Mouse (Mus musculus) CH12.LX (cell line): ENCODE results near the gene Stard13. TPM values are rescaled to one million over a fixed set of nuclear protein-coding genes. Genes with fewer than 3 reads are reported as not detected.

Experiments used
- DNase-seq: peaks from one replicate; pipeline ENCODE4 v3.0.0-alpha.2; 2013; ENCODE audit errors: extremely low read depth
- H3K27ac ChIP-seq: 2 replicates; pipeline ENCODE4 v1.5.1; 2012; ENCODE audit warnings: low read depth, mild to moderate bottlenecking, control low read depth, moderate library complexity; ENCODE audit not compliant: insufficient read depth
- H3K27me3 ChIP-seq: replicated peaks from 2 replicates; pipeline ENCODE3; 2012; ENCODE audit warnings: inconsistent platforms
- H3K36me3 ChIP-seq, 2 experiments: replicated peaks in 1 of 2; 2 replicates each; pipeline versions ENCODE3 to v1.6.1; 2012; ENCODE audit warnings: inconsistent platforms in 1 of 2, low read length in 1 of 2, mild to moderate bottlenecking in 1 of 2, mixed read lengths in 1 of 2, moderate library complexity in 1 of 2; ENCODE audit not compliant: control insufficient read depth in 1 of 2, insufficient read depth in 1 of 2
- H3K4me1 ChIP-seq, 2 experiments: 2 replicates each; pipeline ENCODE4 v1.6.1; 2012; ENCODE audit warnings: inconsistent platforms in 1 of 2, moderate library complexity in 1 of 2; ENCODE audit not compliant: insufficient read depth in 2 of 2, control insufficient read depth in 1 of 2
- H3K4me2 ChIP-seq: 2 replicates; pipeline ENCODE4 v1.6.1; 2012; ENCODE audit warnings: low read depth, mild to moderate bottlenecking, control low read depth; ENCODE audit not compliant: poor library complexity, insufficient read depth, severe bottlenecking
- H3K4me3 ChIP-seq, 3 experiments: fragments of 150-350 bp in 1 of 3; sonication (generic) in 1 of 3; replicated peaks in 1 of 3; 2 replicates each; pipeline versions ENCODE3 to v1.5.1; 2011 to 2012; ENCODE audit warnings: low read depth in 2 of 3, low read length in 2 of 3, mild to moderate bottlenecking in 2 of 3, moderate library complexity in 2 of 3, control low read depth in 1 of 3, improper control_type of control experiment in 1 of 3, inconsistent platforms in 1 of 3, mixed read lengths in 1 of 3; ENCODE audit not compliant: poor library complexity in 1 of 3
- H3K79me2 ChIP-seq: replicated peaks from 2 replicates; pipeline ENCODE4 v1.6.1; 2012; ENCODE audit warnings: mild to moderate bottlenecking, moderate library complexity; ENCODE audit not compliant: control insufficient read depth, poor library complexity, insufficient read depth, severe bottlenecking; ENCODE audit errors: extremely low read depth
- H3K9ac ChIP-seq: 2 replicates; pipeline ENCODE4 v1.6.1; 2012; ENCODE audit warnings: low read depth, mild to moderate bottlenecking, control low read depth, moderate library complexity; ENCODE audit not compliant: insufficient read depth
- H3K9me3 ChIP-seq: replicated peaks from 2 replicates; pipeline ENCODE3; 2012; ENCODE audit warnings: low read length, inconsistent platforms, mixed read lengths
- BHLHE40 ChIP-seq: IDR thresholded peaks from 2 replicates; pipeline ENCODE4 v1.6.1; 2011; ENCODE audit warnings: mild to moderate bottlenecking, low read depth, low read length, improper control_type of control experiment
- CHD1 ChIP-seq: IDR thresholded peaks from 2 replicates; pipeline ENCODE4 v1.6.1; 2012; ENCODE audit warnings: low read depth, low read length, improper control_type of control experiment, inconsistent platforms
- CTCF ChIP-seq, 2 experiments: IDR thresholded peaks in 1 of 2; conservative IDR thresholded peaks in 1 of 2; 2 replicates each; pipeline ENCODE4 v1.5.1; 2011 to 2012; ENCODE audit warnings: low read depth in 2 of 2, low read length in 2 of 2, improper control_type of control experiment in 1 of 2, inconsistent platforms in 1 of 2, mild to moderate bottlenecking in 1 of 2, moderate library complexity in 1 of 2
- E2F4 ChIP-seq: IDR thresholded peaks from 2 replicates; pipeline ENCODE4 v1.6.1; 2011; ENCODE audit warnings: low read depth, low read length, improper control_type of control experiment; ENCODE audit not compliant: insufficient replicate concordance
- EP300 ChIP-seq: IDR thresholded peaks from 2 replicates; pipeline ENCODE4 v1.6.1; 2011; ENCODE audit warnings: low read length, improper control_type of control experiment
- ETS1 ChIP-seq: conservative IDR thresholded peaks from 2 replicates; pipeline ENCODE4 v1.6.1; 2012; ENCODE audit warnings: low read depth, mild to moderate bottlenecking, inconsistent platforms, low read length, improper control_type of control experiment, moderate library complexity
- HCFC1 ChIP-seq: IDR thresholded peaks from 2 replicates; pipeline ENCODE4 v1.6.1; 2012; ENCODE audit warnings: low read depth, mild to moderate bottlenecking, inconsistent platforms, low read length, improper control_type of control experiment
- JUN ChIP-seq: IDR thresholded peaks from 2 replicates; pipeline ENCODE4 v1.6.1; 2011; ENCODE audit warnings: low read depth, mild to moderate bottlenecking, low read length, improper control_type of control experiment, moderate library complexity; ENCODE audit not compliant: insufficient read depth
- MAFK ChIP-seq: IDR thresholded peaks from 2 replicates; pipeline ENCODE4 v1.6.1; 2011; ENCODE audit warnings: low read length, improper control_type of control experiment; ENCODE audit not compliant: insufficient replicate concordance
- MAX ChIP-seq: IDR thresholded peaks from 2 replicates; pipeline ENCODE4 v1.6.1; 2011; ENCODE audit warnings: low read length, improper control_type of control experiment
- MAZ ChIP-seq: IDR thresholded peaks from 2 replicates; pipeline ENCODE4 v1.6.1; 2012; ENCODE audit warnings: low read depth, mild to moderate bottlenecking, inconsistent platforms, low read length, improper control_type of control experiment, moderate library complexity
- NELFE ChIP-seq: IDR thresholded peaks from 2 replicates; pipeline ENCODE4 v1.6.1; 2011; ENCODE audit warnings: low read depth, low read length, improper control_type of control experiment
- NRF1 ChIP-seq: IDR thresholded peaks from 2 replicates; pipeline ENCODE4 v1.6.1; 2014; ENCODE audit warnings: low read depth, mild to moderate bottlenecking, inconsistent platforms, low read length, improper control_type of control experiment, moderate library complexity
- POLR2A ChIP-seq: IDR thresholded peaks from 2 replicates; pipeline ENCODE4 v1.6.1; 2011; ENCODE audit warnings: low read depth, mild to moderate bottlenecking, improper control_type of control experiment, low read length
- POLR2AphosphoS2 ChIP-seq: IDR thresholded peaks from 2 replicates; pipeline ENCODE4 v1.6.1; 2011; ENCODE audit warnings: low read depth, low read length, improper control_type of control experiment
- RAD21 ChIP-seq: IDR thresholded peaks from 2 replicates; pipeline ENCODE4 v1.6.1; 2011; ENCODE audit warnings: low read depth, mild to moderate bottlenecking, low read length, improper control_type of control experiment, moderate library complexity
- RCOR1 ChIP-seq: conservative IDR thresholded peaks from 2 replicates; pipeline ENCODE4 v1.6.1; 2012; ENCODE audit warnings: low read depth, mild to moderate bottlenecking, inconsistent platforms, low read length, improper control_type of control experiment
- SIN3A ChIP-seq: IDR thresholded peaks from 2 replicates; pipeline ENCODE4 v1.6.1; 2012; ENCODE audit warnings: low read length, improper control_type of control experiment, inconsistent platforms
- UBTF ChIP-seq: IDR thresholded peaks from 2 replicates; pipeline ENCODE4 v1.6.1; 2012; ENCODE audit warnings: low read depth, mild to moderate bottlenecking, inconsistent platforms, low read length, improper control_type of control experiment, moderate library complexity
- USF1 ChIP-seq: IDR thresholded peaks from 2 replicates; pipeline ENCODE4 v1.6.1; 2014; ENCODE audit warnings: low read depth, mild to moderate bottlenecking, inconsistent platforms, low read length, improper control_type of control experiment
- ZMIZ1 ChIP-seq: IDR thresholded peaks from 2 replicates; pipeline ENCODE4 v1.6.1; 2012; ENCODE audit warnings: low read depth, mild to moderate bottlenecking, inconsistent platforms, low read length, improper control_type of control experiment
- ZNF384 ChIP-seq: IDR thresholded peaks from 2 replicates; pipeline ENCODE4 v1.6.1; 2012; ENCODE audit warnings: low read depth, low read length, improper control_type of control experiment, inconsistent platforms
- dilution Hi-C: fragments of 300-500 bp; cut with MboI; formaldehyde crosslinking; loops from 2 replicates; pipeline ENCODE4 v1.14.3; 2020; ENCODE audit warnings: low sequenced_read_pairs; ENCODE audit not compliant: extremely low pct_unique_long_range_greater_than_20kb, extremely low pct_ligation_motif_present
- in situ Hi-C: fragments of 300-500 bp; cut with MboI; formaldehyde crosslinking; loops from 3 replicates; pipeline ENCODE4 v1.14.3; 2019; ENCODE audit warnings: low sequenced_read_pairs, low pct_ligation_motif_present, low pct_unique_long_range_greater_than_20kb, mixed read lengths
- polyA plus RNA-seq: library from polyadenylated mRNA; unstranded; fragments of >175 nt; gene quantifications from 2 replicates; pipeline ENCODE4 v1.2.1, GENCODE M21; 2012; ENCODE audit warnings: low read depth; ENCODE audit not compliant: insufficient read length
- total RNA-seq, 2 experiments: library from RNA; depleted of rRNA; stranded (reverse); fragments of 300-350 nt in 1 of 2; fragments of >200 nt in 1 of 2; gene quantifications; 2 replicates each; pipeline ENCODE4 v1.2.3; 2012 to 2014

Stard13 gene
- total and polyA plus RNA-seq, 3 experiments, result 33.5 to 154 (median 73.6) TPM

DNA sequence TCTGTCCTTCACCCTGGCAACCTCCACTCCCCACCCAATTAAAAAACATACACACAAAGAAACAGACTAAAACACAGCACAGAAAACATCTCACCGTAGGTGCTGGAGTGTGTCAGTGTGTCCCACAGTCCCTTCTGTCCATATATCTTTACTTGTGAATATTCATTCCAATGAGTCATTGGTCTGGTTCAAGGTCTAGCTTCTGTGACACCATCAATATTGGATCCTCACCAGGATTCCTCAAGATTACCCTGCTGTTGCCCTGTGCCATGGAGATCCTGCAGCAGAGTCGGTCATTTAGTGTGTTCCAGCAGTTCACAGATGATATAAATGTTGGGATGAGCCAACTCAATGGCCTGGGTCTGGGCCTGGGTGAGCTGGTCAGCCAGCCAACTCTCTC lies 42.4 kb upstream of the Stard13 start:
- no peaks in the 10 kb centered on the region for H3K27me3 ChIP-seq
- H3K4me1 ChIP-seq, result peaks cover 6 to 20% of the 10 kb centered on the region in 2 experiments
- H3K9me3 ChIP-seq, result peaks cover 2% of the 10 kb centered on the region
- dilution Hi-C loops, result no loop called here
- H3K79me2 ChIP-seq, result no peaks in the 10 kb centered on the region
- no peak overlapping the region for H3K4me3 ChIP-seq
- no peak for DNase-seq
- H3K4me2 ChIP-seq, result no peak overlapping the region
- H3K9ac ChIP-seq, result no peak overlapping the region
- H3K36me3 ChIP-seq, result no peaks in the 10 kb centered on the region
- no peak overlapping the region for H3K27ac ChIP-seq
- TF ChIP-seq CTCF (conservative IDR thresholded peaks at IDR 0.05 in 1 of 2, IDR thresholded peaks at IDR 0.05 in 1 of 2; ENCODE audit: low read depth in 2 of 2, low read length in 2 of 2) (no peak), MAFK (no peak), ZMIZ1 (no peak), ZNF384 (no peak), CHD1 (no peak), POLR2A (no peak), SIN3A (no peak), JUN (no peak), POLR2AphosphoS2 (no peak), ETS1 (no peak), BHLHE40 (no peak), MAZ (no peak), NRF1 (no peak), E2F4 (no peak), USF1 (no peak)
- TF ChIP-seq, all 38 proteins: peak for 0
- in situ Hi-C loops, result no loop called here

DNA sequence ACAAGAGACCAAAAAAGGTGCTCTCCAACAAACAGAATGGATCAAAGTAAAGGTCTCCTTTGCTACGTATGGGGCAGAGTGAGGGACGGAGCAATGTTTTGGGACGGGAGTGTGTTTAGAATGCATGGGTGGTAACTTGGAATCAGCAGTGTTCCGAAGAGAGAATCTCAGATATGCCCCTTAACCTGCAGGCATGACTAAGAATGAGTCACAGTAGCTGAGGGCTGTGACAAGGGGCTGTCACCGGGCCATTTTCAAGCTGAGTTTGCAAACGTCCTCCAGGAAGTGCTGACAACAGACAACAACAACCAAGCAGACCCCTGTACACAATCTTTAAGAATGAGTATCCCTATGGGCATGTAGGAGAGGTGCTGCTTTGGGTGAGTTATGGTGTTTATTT lies 40.6 kb upstream of the Stard13 start:
- H3K4me3 ChIP-seq, result no peak overlapping the region
- no peak overlapping the region for H3K27ac ChIP-seq
- DNase-seq, result no peak
- no peaks in the 10 kb centered on the region for H3K36me3 ChIP-seq
- H3K4me1 ChIP-seq, result peaks cover 6 to 20% of the 10 kb centered on the region in 2 experiments
- dilution Hi-C loops (no loop called here), in situ Hi-C loops (no loop called here)
- no peaks in the 10 kb centered on the region for H3K27me3 ChIP-seq
- no peak overlapping the region for H3K9ac ChIP-seq
- no peak overlapping the region for H3K4me2 ChIP-seq
- H3K9me3 ChIP-seq, result peaks cover 2% of the 10 kb centered on the region
- no peaks in the 10 kb centered on the region for H3K79me2 ChIP-seq
- TF ChIP-seq RAD21 (no peak), UBTF (no peak), POLR2A (no peak), MAX (no peak), CHD1 (no peak), USF1 (no peak), MAFK (no peak), SIN3A (no peak), EP300 (no peak), RCOR1 (no peak), ZMIZ1 (no peak), BHLHE40 (no peak), JUN (no peak), NELFE (no peak), E2F4 (no peak), HCFC1 (no peak)
